Mouse (Mus musculus): ENCODE measurements at regions not wholly inside any gene's neighbourhood (a gene's known extent, or its start where the extent isn't known, plus 50 kb on each side); places are given as distances from the start of the nearest gene placed in this dataset.

DNA sequence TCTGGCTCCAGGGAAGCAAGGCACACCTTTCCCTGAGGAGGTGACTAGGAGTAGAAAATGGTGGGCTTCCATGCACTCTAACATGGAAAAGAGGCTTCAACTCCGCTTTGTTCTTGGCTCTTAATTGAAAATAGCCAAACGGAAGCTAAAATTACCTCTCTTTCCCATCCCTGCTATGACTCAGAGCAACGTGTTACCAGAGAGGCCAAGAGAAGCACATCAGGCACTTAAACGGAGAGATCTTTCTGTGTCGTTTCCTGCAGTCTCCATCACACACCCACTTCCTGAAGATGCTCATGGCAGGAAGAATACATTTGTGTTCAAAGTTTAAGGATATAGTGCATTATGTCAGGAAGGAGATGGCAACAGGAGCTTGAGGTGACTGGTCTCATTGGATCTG, 159.3 kb downstream of the Cysltr2 start:
- Histone ChIP-seq H3K27me3 (ENCODE audit: control insufficient read depth in 1 of 2, insufficient read depth in 2 of 2, low read length in 2 of 2) (peaks cover 0 to 1% of the 10 kb centered on the region in 2 experiments; a peak in 1 of 4 replicates), H3K4me3 (ENCODE audit: control insufficient read depth in 1 of 2, insufficient read depth in 1 of 2, low read depth in 2 of 2, low read length in 2 of 2) (no peak overlapping the region), H3K9me3 (replicated peaks; ENCODE audit: insufficient read depth, low read length) (no peaks in the 10 kb centered on the region), H3K9ac (ENCODE audit: control insufficient read depth, low read depth, low read length, poor library complexity, severe bottlenecking) (no peak overlapping the region), H3K27ac (ENCODE audit: control insufficient read depth, low read depth, low read length) (no peak overlapping the region), H3K4me1 (ENCODE audit: control insufficient read depth in 1 of 2, insufficient read depth in 2 of 2, low read length in 2 of 2) (no peaks in the 10 kb centered on the region), H3K79me2 (ENCODE audit: control insufficient read depth, insufficient read depth, low read length, poor library complexity) (no peaks in the 10 kb centered on the region), H3K36me3 (ENCODE audit: control insufficient read depth in 1 of 2, insufficient read depth in 2 of 2, low read length in 2 of 2) (no peaks in the 10 kb centered on the region)
- TF ChIP-seq POLR2A (IDR thresholded peaks at IDR 0.05; ENCODE audit: control insufficient read depth in 1 of 2, insufficient read depth in 1 of 2, low read depth in 1 of 2, low read length in 2 of 2, poor library complexity in 1 of 2) (no peak), CHD1 (IDR thresholded peaks at IDR 0.05; ENCODE audit: low read depth, low read length) (no peak), RAD21 (IDR thresholded peaks at IDR 0.05; ENCODE audit: low read depth, low read length) (no peak), MAX (IDR thresholded peaks at IDR 0.05; ENCODE audit: low read length) (no peak), KAT2A (conservative IDR thresholded peaks at IDR 0.05; ENCODE audit: low read depth, low read length) (no peak)
- DNase-seq (ENCODE audit: low read depth, low spot score), result no peak

- no peaks in the 10 kb centered on the region for H3K9me3 ChIP-seq (replicated peaks; ENCODE audit: insufficient read depth, low read length)
- H3K36me3 ChIP-seq (ENCODE audit: control insufficient read depth in 1 of 2, insufficient read depth in 2 of 2, low read length in 2 of 2), result no peaks in the 10 kb centered on the region
- H3K27ac ChIP-seq (ENCODE audit: control insufficient read depth, low read depth, low read length), result no peak overlapping the region
- no peaks in the 10 kb centered on the region for H3K4me1 ChIP-seq (ENCODE audit: control insufficient read depth in 1 of 2, insufficient read depth in 2 of 2, low read length in 2 of 2)
- H3K79me2 ChIP-seq (ENCODE audit: control insufficient read depth, insufficient read depth, low read length, poor library complexity), result no peaks in the 10 kb centered on the region
- no peak for DNase-seq (ENCODE audit: low read depth, low spot score)
- no peak overlapping the region for H3K9ac ChIP-seq (ENCODE audit: control insufficient read depth, low read depth, low read length, poor library complexity, severe bottlenecking)
- TF ChIP-seq KAT2A (conservative IDR thresholded peaks at IDR 0.05; ENCODE audit: low read depth, low read length) (no peak), SMC3 (IDR thresholded peaks at IDR 0.05; ENCODE audit: low read depth, low read length) (no peak), JUND (IDR thresholded peaks at IDR 0.05; ENCODE audit: low read depth, low read length) (no peak), BHLHE40 (IDR thresholded peaks at IDR 0.05; ENCODE audit: borderline replicate concordance, low read depth, low read length) (no peak), UBTF (IDR thresholded peaks at IDR 0.05; ENCODE audit: borderline replicate concordance, insufficient read depth, low read depth, low read length) (no peak), GABPA (IDR thresholded peaks at IDR 0.05; ENCODE audit: low read depth, low read length) (no peak), POLR2AphosphoS2 (IDR thresholded peaks at IDR 0.05; ENCODE audit: low read length) (no peak), MYC (IDR thresholded peaks at IDR 0.05; ENCODE audit: low read depth, low read length) (no peak), TBP (IDR thresholded peaks at IDR 0.05; ENCODE audit: low read depth, low read length) (no peak), POLR2AphosphoS5 (IDR thresholded peaks at IDR 0.05; ENCODE audit: borderline replicate concordance, low read depth, low read length) (no peak), NELFE (IDR thresholded peaks at IDR 0.05; ENCODE audit: low read depth, low read length) (no peak)
- no peaks in the 10 kb centered on the region for H3K27me3 ChIP-seq (ENCODE audit: control insufficient read depth in 1 of 2, insufficient read depth in 2 of 2, low read length in 2 of 2)
- H3K4me3 ChIP-seq (ENCODE audit: control insufficient read depth in 1 of 2, insufficient read depth in 1 of 2, low read depth in 2 of 2, low read length in 2 of 2), result no peak overlapping the region
These were observed 161.3 kb downstream of the Cysltr2 start for GRCm38 (mm10) chr14:72887470-72888071.

GRCm38 (mm10) chr14:72886935-72887369, 162.0 kb downstream of the Cysltr2 start:
- Histone ChIP-seq H3K27me3 (ENCODE audit: control insufficient read depth in 1 of 2, insufficient read depth in 2 of 2, low read length in 2 of 2) (no peaks in the 10 kb centered on the region), H3K9ac (ENCODE audit: control insufficient read depth, low read depth, low read length, poor library complexity, severe bottlenecking) (no peak overlapping the region), H3K79me2 (ENCODE audit: control insufficient read depth, insufficient read depth, low read length, poor library complexity) (no peaks in the 10 kb centered on the region), H3K36me3 (ENCODE audit: control insufficient read depth in 1 of 2, insufficient read depth in 2 of 2, low read length in 2 of 2) (no peaks in the 10 kb centered on the region), H3K4me1 (ENCODE audit: control insufficient read depth in 1 of 2, insufficient read depth in 2 of 2, low read length in 2 of 2) (no peaks in the 10 kb centered on the region), H3K9me3 (replicated peaks; ENCODE audit: insufficient read depth, low read length) (no peaks in the 10 kb centered on the region), H3K27ac (ENCODE audit: control insufficient read depth, low read depth, low read length) (no peak overlapping the region), H3K4me3 (ENCODE audit: control insufficient read depth in 1 of 2, insufficient read depth in 1 of 2, low read depth in 2 of 2, low read length in 2 of 2) (no peak overlapping the region)
- DNase-seq (ENCODE audit: low read depth, low spot score), result no peak
- TF ChIP-seq NRF1 (IDR thresholded peaks at IDR 0.05; ENCODE audit: insufficient read depth, low read depth, low read length, poor library complexity, severe bottlenecking) (no peak), POLR2AphosphoS2 (IDR thresholded peaks at IDR 0.05; ENCODE audit: low read length) (no peak), POLR2A (IDR thresholded peaks at IDR 0.05; ENCODE audit: control insufficient read depth in 1 of 2, insufficient read depth in 1 of 2, low read depth in 1 of 2, low read length in 2 of 2, poor library complexity in 1 of 2) (no peak), TAL1 (IDR thresholded peaks at IDR 0.05; ENCODE audit: low read length) (no peak), UBTF (IDR thresholded peaks at IDR 0.05; ENCODE audit: borderline replicate concordance, insufficient read depth, low read depth, low read length) (no peak), SIN3A (IDR thresholded peaks at IDR 0.05; ENCODE audit: low read length) (no peak), ZC3H11A (IDR thresholded peaks at IDR 0.05; ENCODE audit: low read depth, low read length) (no peak), E2F4 (IDR thresholded peaks at IDR 0.05; ENCODE audit: borderline replicate concordance, low read depth, low read length) (no peak)

Measured in MEL (cell line).